Mouse (Mus musculus): ENCODE measurements around the gene Ap2b1. TPM values are rescaled to one million over a fixed set of nuclear protein-coding genes. Genes with fewer than 3 reads are reported as not detected.

Ap2b1 gene
- polyA plus RNA-seq, 1 experiment from 2014 or later = 65.1 TPM

DNA sequence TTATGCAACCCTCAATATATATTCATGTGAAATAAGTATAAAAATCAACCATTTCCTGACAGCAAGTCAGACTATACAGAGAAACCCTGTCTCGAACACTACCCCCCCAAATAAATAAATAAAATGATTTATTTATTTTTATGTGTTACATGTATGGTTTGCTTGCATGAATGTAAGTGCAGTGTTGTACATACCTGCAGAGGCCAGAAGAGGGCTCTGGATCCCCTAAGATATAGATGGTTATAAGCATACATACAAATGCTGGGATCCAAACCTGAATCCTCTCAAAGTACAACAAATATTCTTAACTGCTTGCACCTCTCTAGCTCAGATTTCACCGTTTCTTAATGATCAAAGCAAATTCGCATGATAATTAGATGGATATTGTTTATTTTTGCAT, 58.6 kb downstream of the Ap2b1 start:
- peaks cover 34% of the 10 kb centered on the region for H3K36me3 ChIP-seq (ENCODE audit: control insufficient read depth, insufficient read depth, low read length)
- H3K4me1 ChIP-seq (replicated peaks; ENCODE audit: control insufficient read depth, insufficient read depth, low read length) = no peaks in the 10 kb centered on the region
- no peak overlapping the region for H3K27ac ChIP-seq (ENCODE audit: low read depth)
- H3K27me3 ChIP-seq (replicated peaks; ENCODE audit: control insufficient read depth, insufficient read depth, low read length) = no peaks in the 10 kb centered on the region
- no peak overlapping the region for H3K9ac ChIP-seq (ENCODE audit: low read length)
- H3K9me3 ChIP-seq (ENCODE audit: control insufficient read depth, low read length) = no peaks in the 10 kb centered on the region
- H3K4me3 ChIP-seq (ENCODE audit: low read depth, low read length) = no peak overlapping the region
- no peak overlapping the region for H3K4me2 ChIP-seq (ENCODE audit: low read length)
- no peak for DNase-seq (ENCODE audit: low spot score)
- no peak for ATAC-seq (replicated peaks; ENCODE audit: low FRiP score, low TSS enrichment, low read depth)
- 72% methylated on average over 3 of the region's 3 CpGs for WGBS

DNA sequence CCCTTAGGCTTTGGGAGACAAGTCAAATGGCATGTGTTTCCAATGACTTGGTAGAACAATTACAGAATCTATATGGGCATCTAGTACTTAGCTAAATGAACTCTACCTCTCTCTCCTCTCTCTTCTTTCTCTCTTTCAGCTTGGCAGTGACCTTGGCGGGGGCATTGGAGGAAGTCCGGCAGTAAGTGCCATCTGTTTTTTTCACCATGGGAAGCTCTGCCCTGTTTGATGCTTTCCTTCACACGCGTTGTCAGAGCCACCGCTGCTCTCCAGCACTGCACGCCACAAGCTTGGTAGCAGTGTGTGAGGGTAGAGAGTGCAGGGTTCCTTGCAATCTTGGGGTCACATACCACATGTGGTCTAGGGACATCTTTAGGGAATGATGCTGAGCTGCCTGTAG, 65.8 kb downstream of the Ap2b1 start:
- WGBS = 90% methylated on average over 6 of the region's 6 CpGs
- H3K27me3 ChIP-seq (replicated peaks; ENCODE audit: control insufficient read depth, insufficient read depth, low read length) = no peaks in the 10 kb centered on the region

GRCm38 (mm10) chr11:83371267-83371666, 72.4 kb downstream of the Ap2b1 start:
- Histone ChIP-seq H3K4me2 (ENCODE audit: low read length) (no peak overlapping the region), H3K36me3 (ENCODE audit: control insufficient read depth, insufficient read depth, low read length) (peaks cover 82% of the 10 kb centered on the region), H3K27me3 (replicated peaks; ENCODE audit: control insufficient read depth, insufficient read depth, low read length) (no peaks in the 10 kb centered on the region), H3K4me1 (replicated peaks; ENCODE audit: control insufficient read depth, insufficient read depth, low read length) (no peaks in the 10 kb centered on the region), H3K27ac (ENCODE audit: low read depth) (no peak overlapping the region), H3K9me3 (ENCODE audit: control insufficient read depth, low read length) (no peaks in the 10 kb centered on the region), H3K9ac (ENCODE audit: low read length) (no peak overlapping the region), H3K4me3 (ENCODE audit: low read depth, low read length) (no peak overlapping the region)
- ATAC-seq (replicated peaks; ENCODE audit: low FRiP score, low TSS enrichment, low read depth) = no peak
- no peak for DNase-seq (ENCODE audit: low spot score)
- 94% methylated on average over 4 of the region's 4 CpGs for WGBS

More for the DNA sequence above, 65.8 kb downstream of the Ap2b1 start:
- no peak overlapping the region for H3K27ac ChIP-seq (ENCODE audit: low read depth)
- H3K4me3 ChIP-seq (ENCODE audit: low read depth, low read length) = no peak overlapping the region
- DNase-seq (ENCODE audit: low spot score) = no peak
- no peak for ATAC-seq (replicated peaks; ENCODE audit: low FRiP score, low TSS enrichment, low read depth)
- no peak overlapping the region for H3K9ac ChIP-seq (ENCODE audit: low read length)
- H3K4me2 ChIP-seq (ENCODE audit: low read length) = no peak overlapping the region
- no peaks in the 10 kb centered on the region for H3K9me3 ChIP-seq (ENCODE audit: control insufficient read depth, low read length)
- no peaks in the 10 kb centered on the region for H3K4me1 ChIP-seq (replicated peaks; ENCODE audit: control insufficient read depth, insufficient read depth, low read length)
- peaks cover 52% of the 10 kb centered on the region for H3K36me3 ChIP-seq (ENCODE audit: control insufficient read depth, insufficient read depth, low read length)

DNA sequence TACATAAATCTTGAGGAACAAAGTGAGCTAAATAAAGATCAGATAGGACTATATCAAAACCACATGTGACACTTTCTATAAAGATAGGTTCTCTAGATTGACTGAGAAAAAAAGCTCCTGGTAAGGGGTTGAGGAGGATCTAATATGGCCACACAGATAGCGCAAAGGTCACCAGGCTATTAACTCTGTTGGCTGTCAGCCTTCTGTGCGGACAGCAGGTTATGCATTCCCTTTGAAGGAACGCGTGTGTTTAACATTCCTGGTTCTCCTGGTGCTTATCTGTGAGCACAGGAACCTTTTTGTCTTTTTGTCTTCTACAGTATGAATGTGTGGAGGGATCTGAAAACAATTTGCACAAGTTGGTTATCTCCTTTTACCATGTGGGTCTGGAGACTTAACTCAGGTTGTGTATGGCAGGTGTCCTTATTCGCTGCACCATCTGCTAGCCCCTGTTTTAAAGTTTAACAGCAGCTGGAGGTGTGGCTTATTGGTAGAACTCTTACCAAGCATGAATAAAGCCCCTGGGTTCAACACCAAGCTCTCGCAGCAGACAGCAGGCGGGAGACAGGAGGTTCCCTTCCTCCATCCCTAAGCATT, 81.0 kb downstream of the Ap2b1 start:
- 67% methylated on average over 7 of the region's 7 CpGs for WGBS
- ATAC-seq (replicated peaks; ENCODE audit: low FRiP score, low TSS enrichment, low read depth) (no peak), DNase-seq (ENCODE audit: low spot score) (no peak)
- Histone ChIP-seq H3K27me3 (replicated peaks; ENCODE audit: control insufficient read depth, insufficient read depth, low read length) (no peaks in the 10 kb centered on the region), H3K4me2 (ENCODE audit: low read length) (no peak overlapping the region), H3K27ac (ENCODE audit: low read depth) (no peak overlapping the region), H3K9ac (ENCODE audit: low read length) (no peak overlapping the region), H3K36me3 (ENCODE audit: control insufficient read depth, insufficient read depth, low read length) (peaks cover 49% of the 10 kb centered on the region), H3K4me3 (ENCODE audit: low read depth, low read length) (no peak overlapping the region), H3K4me1 (replicated peaks; ENCODE audit: control insufficient read depth, insufficient read depth, low read length) (no peaks in the 10 kb centered on the region), H3K9me3 (ENCODE audit: control insufficient read depth, low read length) (no peaks in the 10 kb centered on the region)

DNA sequence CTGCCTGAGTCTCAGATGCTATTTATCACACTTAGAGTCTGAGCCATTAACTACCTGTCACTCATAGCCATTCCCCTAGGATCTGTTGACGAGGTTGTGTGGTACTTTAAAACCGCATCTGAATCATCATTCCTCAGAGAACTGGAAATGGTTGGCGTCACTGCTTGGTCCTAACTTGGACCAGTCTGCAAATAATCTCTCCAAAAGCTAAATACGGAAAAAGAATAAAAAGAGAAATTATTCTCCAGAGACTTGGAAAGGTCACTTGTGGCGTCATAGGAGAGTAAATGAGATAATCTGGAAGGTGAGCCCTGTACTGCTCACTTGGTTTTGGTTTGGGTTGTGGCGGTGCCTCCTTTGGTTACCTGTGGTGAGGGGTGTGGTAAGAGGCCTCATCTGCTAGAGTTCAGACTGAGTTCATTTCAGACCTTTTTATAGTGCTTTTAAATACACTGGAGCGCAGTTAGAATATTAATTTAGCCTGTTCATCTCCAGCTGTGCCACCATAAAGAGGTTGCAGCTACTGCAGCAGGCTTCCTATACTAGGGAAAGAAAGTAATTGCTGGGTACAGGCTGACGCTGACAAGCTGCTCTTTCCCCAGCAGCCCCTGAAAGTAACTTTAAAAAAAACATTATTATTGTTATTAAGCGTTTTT, 84.2 kb downstream of the Ap2b1 start:
- Histone ChIP-seq H3K4me1 (replicated peaks; ENCODE audit: control insufficient read depth, insufficient read depth, low read length) (no peaks in the 10 kb centered on the region), H3K27me3 (replicated peaks; ENCODE audit: control insufficient read depth, insufficient read depth, low read length) (no peaks in the 10 kb centered on the region), H3K4me2 (ENCODE audit: low read length) (no peak overlapping the region), H3K4me3 (ENCODE audit: low read depth, low read length) (no peak overlapping the region), H3K27ac (ENCODE audit: low read depth) (no peak overlapping the region), H3K9me3 (ENCODE audit: control insufficient read depth, low read length) (no peaks in the 10 kb centered on the region), H3K9ac (ENCODE audit: low read length) (no peak overlapping the region), H3K36me3 (ENCODE audit: control insufficient read depth, insufficient read depth, low read length) (peaks cover 22% of the 10 kb centered on the region)
- ATAC-seq (replicated peaks; ENCODE audit: low FRiP score, low TSS enrichment, low read depth) = no peak
- 74% methylated on average over 9 of the region's 9 CpGs for WGBS
- DNase-seq (ENCODE audit: low spot score) = no peak

DNA sequence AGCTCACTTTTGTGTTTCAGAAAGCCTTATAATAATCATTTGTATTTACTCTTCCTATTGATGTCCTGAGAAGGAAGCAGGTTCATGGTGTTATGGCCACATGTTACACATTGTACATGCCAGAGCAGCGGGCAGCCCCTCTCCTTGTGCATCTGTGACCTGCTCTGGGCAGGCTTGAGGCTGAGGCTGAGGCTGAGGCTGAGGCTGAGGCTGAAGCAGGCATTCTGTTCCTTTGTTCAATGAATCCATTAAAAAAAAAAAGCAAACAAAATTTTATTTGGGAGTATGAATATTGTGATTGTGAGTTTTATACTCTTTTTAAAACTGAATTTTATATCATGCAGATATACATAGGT, 84.7 kb downstream of the Ap2b1 start:
- Histone ChIP-seq H3K4me3 (ENCODE audit: low read depth, low read length) (no peak overlapping the region), H3K36me3 (ENCODE audit: control insufficient read depth, insufficient read depth, low read length) (peaks cover 18% of the 10 kb centered on the region; the same call in 1 of the 2 replicates), H3K27ac (ENCODE audit: low read depth) (no peak overlapping the region), H3K9ac (ENCODE audit: low read length) (no peak overlapping the region), H3K4me1 (replicated peaks; ENCODE audit: control insufficient read depth, insufficient read depth, low read length) (no peaks in the 10 kb centered on the region), H3K9me3 (ENCODE audit: control insufficient read depth, low read length) (no peaks in the 10 kb centered on the region), H3K4me2 (ENCODE audit: low read length) (no peak overlapping the region), H3K27me3 (replicated peaks; ENCODE audit: control insufficient read depth, insufficient read depth, low read length) (no peaks in the 10 kb centered on the region)
- WGBS = 96% methylated on average over 1 of the region's 1 CpGs
- DNase-seq (ENCODE audit: low spot score) (no peak), ATAC-seq (replicated peaks; ENCODE audit: low FRiP score, low TSS enrichment, low read depth) (no peak)

GRCm38 (mm10) chr11:83393062-83393461, 94.2 kb downstream of the Ap2b1 start:
- H3K4me2 ChIP-seq (ENCODE audit: low read length) = no peak overlapping the region
- DNase-seq (ENCODE audit: low spot score) = no peak
- H3K27ac ChIP-seq (ENCODE audit: low read depth) = no peak overlapping the region
- no peak overlapping the region for H3K4me3 ChIP-seq (ENCODE audit: low read depth, low read length)
- peaks cover 57% of the 10 kb centered on the region for H3K36me3 ChIP-seq (ENCODE audit: control insufficient read depth, insufficient read depth, low read length)
- H3K27me3 ChIP-seq (replicated peaks; ENCODE audit: control insufficient read depth, insufficient read depth, low read length) = no peaks in the 10 kb centered on the region
- 89% methylated on average over 4 of the region's 4 CpGs for WGBS
- no peaks in the 10 kb centered on the region for H3K4me1 ChIP-seq (replicated peaks; ENCODE audit: control insufficient read depth, insufficient read depth, low read length)
- ATAC-seq (replicated peaks; ENCODE audit: low FRiP score, low TSS enrichment, low read depth) = no peak
- H3K9me3 ChIP-seq (ENCODE audit: control insufficient read depth, low read length) = no peaks in the 10 kb centered on the region
- no peak overlapping the region for H3K9ac ChIP-seq (ENCODE audit: low read length)

DNA sequence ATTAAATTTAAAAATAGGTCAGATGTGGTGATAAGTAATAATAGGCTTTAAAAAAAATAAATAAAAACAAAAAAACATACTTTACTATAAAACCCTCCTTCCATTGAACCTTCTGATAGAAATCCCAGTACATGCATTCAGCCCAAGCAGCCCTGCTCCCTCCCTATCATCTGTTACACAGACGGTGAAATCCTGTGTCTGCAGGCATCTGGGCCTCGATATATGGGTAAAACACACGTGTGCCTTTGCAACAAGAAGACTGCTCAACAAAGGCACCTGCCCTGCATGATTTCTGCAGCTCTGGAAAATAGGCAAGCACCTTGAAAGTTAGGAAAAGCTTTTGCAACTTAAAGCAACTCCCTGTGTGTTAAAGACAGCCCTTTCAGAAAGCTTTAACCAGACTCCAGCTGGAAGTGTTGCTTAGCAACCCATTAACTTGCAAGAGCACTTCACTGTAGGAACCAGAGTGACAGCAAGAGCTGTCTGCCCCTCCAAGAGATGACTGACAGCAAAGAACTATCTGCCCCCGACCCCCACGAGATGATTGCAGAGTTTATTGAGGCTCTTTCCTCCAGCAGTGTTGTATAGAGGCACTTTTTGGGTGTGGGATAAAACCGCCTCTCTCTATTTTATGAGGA, 96.1 kb downstream of the Ap2b1 start:
- Histone ChIP-seq H3K4me3 (ENCODE audit: low read depth, low read length) (no peak overlapping the region), H3K9ac (ENCODE audit: low read length) (no peak overlapping the region), H3K4me2 (ENCODE audit: low read length) (no peak overlapping the region), H3K27ac (ENCODE audit: low read depth) (no peak overlapping the region), H3K36me3 (ENCODE audit: control insufficient read depth, insufficient read depth, low read length) (peaks cover 67% of the 10 kb centered on the region), H3K9me3 (ENCODE audit: control insufficient read depth, low read length) (no peaks in the 10 kb centered on the region), H3K27me3 (replicated peaks; ENCODE audit: control insufficient read depth, insufficient read depth, low read length) (no peaks in the 10 kb centered on the region), H3K4me1 (replicated peaks; ENCODE audit: control insufficient read depth, insufficient read depth, low read length) (no peaks in the 10 kb centered on the region)
- WGBS = 60% methylated on average over 6 of the region's 6 CpGs
- ATAC-seq (replicated peaks; ENCODE audit: low FRiP score, low TSS enrichment, low read depth) (no peak), DNase-seq (ENCODE audit: low spot score) (no peak)

DNA sequence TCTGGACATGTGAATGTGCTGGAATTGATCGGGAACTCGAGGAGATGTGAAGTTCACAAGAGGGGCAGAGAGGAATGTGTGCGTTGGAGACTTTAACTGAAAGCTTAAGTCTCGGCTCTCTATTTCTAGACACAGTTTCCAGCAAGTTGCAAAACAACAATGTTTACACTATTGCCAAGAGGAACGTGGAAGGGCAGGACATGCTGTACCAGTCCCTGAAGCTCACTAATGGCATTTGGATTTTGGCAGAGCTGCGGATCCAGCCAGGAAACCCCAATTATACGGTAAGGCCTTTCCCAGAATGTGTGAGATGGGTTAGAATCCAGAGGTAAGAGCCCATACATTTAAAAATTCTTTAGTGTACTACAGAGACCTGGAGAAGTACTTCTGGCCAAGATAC, 98.8 kb downstream of the Ap2b1 start:
- Histone ChIP-seq H3K4me3 (ENCODE audit: low read depth, low read length) (no peak overlapping the region), H3K27me3 (replicated peaks; ENCODE audit: control insufficient read depth, insufficient read depth, low read length) (no peaks in the 10 kb centered on the region), H3K9ac (ENCODE audit: low read length) (no peak overlapping the region), H3K4me2 (ENCODE audit: low read length) (no peak overlapping the region), H3K4me1 (replicated peaks; ENCODE audit: control insufficient read depth, insufficient read depth, low read length) (no peaks in the 10 kb centered on the region), H3K27ac (ENCODE audit: low read depth) (no peak overlapping the region), H3K36me3 (ENCODE audit: control insufficient read depth, insufficient read depth, low read length) (peaks cover 53% of the 10 kb centered on the region), H3K9me3 (ENCODE audit: control insufficient read depth, low read length) (no peaks in the 10 kb centered on the region)
- WGBS = 86% methylated on average over 7 of the region's 7 CpGs
- DNase-seq (ENCODE audit: low spot score) (no peak), ATAC-seq (replicated peaks; ENCODE audit: low FRiP score, low TSS enrichment, low read depth) (no peak)
